In genomic region chr1:171293351-171293750, GRCm38 (mm10) we compare ENCODE assay signal across 10 mouse cellular contexts. TPM values are rescaled to one million over a fixed set of nuclear protein-coding genes. Genes with fewer than 3 reads are reported as not detected.
DNase-seq lines count a peak whose midpoint lies in the region; ATAC-seq and TF ChIP-seq lines count a peak whose summit lies in the region.
"Had no signal": no experiment of that assay in that cellular context is flagged by ENCODE, and none has a peak within 500 bp of the region (broad histone marks: within the 10 kb centered on the region; RNA-seq: fewer than 3 reads in every experiment).

No protein-coding gene starts in this region.

- peak overlapping the region; percentile 77 for H3K4me3 ChIP-seq in lung, embryonic 16.5 days (ENCODE audit: low read length)
- H3K4me3 ChIP-seq in lung, adult 2 months (replicated peaks; ENCODE audit: extremely low read depth, low read depth, low read length), result no peak overlapping the region
- peak overlapping the region; percentile 66 for H3K4me3 ChIP-seq in limb, embryonic 14.5 days (replicated peaks; ENCODE audit: low read length)
- no peak overlapping the region for H3K4me3 ChIP-seq in stomach, embryonic 15.5 days (replicated peaks)

- H3K4me2 ChIP-seq in lung, embryonic 16.5 days (ENCODE audit: low read depth, low read length), result peak overlapping the region; percentile 79
- H3K4me2 ChIP-seq in limb, embryonic 14.5 days (replicated peaks; ENCODE audit: low read depth, low read length, severe bottlenecking), result peak overlapping the region; percentile 83
- H3K4me2 ChIP-seq in stomach, embryonic 15.5 days, result peak overlapping the region; percentile 72

- no peak for TF ChIP-seq POLR2A in lung, adult 2 months (IDR thresholded peaks at IDR 0.05; ENCODE audit: borderline replicate concordance, extremely low read depth, low read depth, low read length)
- TF ChIP-seq POLR2A in limb, embryonic 14.5 days (IDR thresholded peaks at IDR 0.05; ENCODE audit: borderline replicate concordance, extremely low read depth, insufficient read depth, insufficient read length), result no peak

- no peak overlapping the region for H3K27ac ChIP-seq in lung, embryonic 16.5 days (ENCODE audit: low read length)
- H3K27ac ChIP-seq in limb, embryonic 14.5 days (replicated peaks; ENCODE audit: low read depth, low read length), result peak overlapping the region; percentile 96; the same call in 1 of the 2 replicates
- H3K27ac ChIP-seq in stomach, embryonic 15.5 days, result no peak overlapping the region; the same call in 1 of the 2 replicates

- peaks cover 11% of the 10 kb centered on the region for H3K36me3 ChIP-seq in lung, embryonic 16.5 days (ENCODE audit: control insufficient read depth, insufficient read depth, low read length)
- H3K36me3 ChIP-seq in limb, embryonic 14.5 days (ENCODE audit: control insufficient read depth, insufficient read depth, low read length), result peaks cover 17% of the 10 kb centered on the region
- peaks cover 10% of the 10 kb centered on the region for H3K36me3 ChIP-seq in stomach, embryonic 15.5 days

- peaks cover 8% of the 10 kb centered on the region for H3K27me3 ChIP-seq in lung, embryonic 16.5 days (ENCODE audit: control insufficient read depth, insufficient read depth, low read depth, low read length)
- no peaks in the 10 kb centered on the region for H3K27me3 ChIP-seq in limb, embryonic 14.5 days (ENCODE audit: control insufficient read depth, insufficient read depth, low read length)
- H3K27me3 ChIP-seq in stomach, embryonic 15.5 days (replicated peaks), result no peaks in the 10 kb centered on the region

- peaks cover 7% of the 10 kb centered on the region; the same call in 1 of the 2 replicates for H3K4me1 ChIP-seq in lung, embryonic 16.5 days (replicated peaks; ENCODE audit: control insufficient read depth, insufficient read depth, low read length)
- peaks cover 3% of the 10 kb centered on the region; the same call in 1 of the 2 replicates for H3K4me1 ChIP-seq in lung, adult 2 months (ENCODE audit: control insufficient read depth, insufficient read depth, low read length)
- peaks cover 9% of the 10 kb centered on the region for H3K4me1 ChIP-seq in limb, embryonic 14.5 days (ENCODE audit: control insufficient read depth, insufficient read depth, low read length)
- peaks cover 9% of the 10 kb centered on the region for H3K4me1 ChIP-seq in stomach, embryonic 15.5 days

- TF ChIP-seq CTCF in lung, adult 2 months (IDR thresholded peaks at IDR 0.05; ENCODE audit: insufficient read depth, low read length), result no peak

- H3K9me3 ChIP-seq in lung, embryonic 16.5 days (ENCODE audit: control insufficient read depth, low read length), result no peaks in the 10 kb centered on the region
- no peaks in the 10 kb centered on the region for H3K9me3 ChIP-seq in limb, embryonic 14.5 days (ENCODE audit: control insufficient read depth, low read length)
- H3K9me3 ChIP-seq in stomach, embryonic 15.5 days, result no peaks in the 10 kb centered on the region

- WGBS in lung, embryonic 16.5 days, result 77% methylated on average over 3 of the region's 3 CpGs
- WGBS in lung, adult 2 months, result 70% methylated on average over 3 of the region's 3 CpGs
- WGBS in limb, embryonic 14.5 days, result 62% methylated on average over 3 of the region's 3 CpGs
- 83% methylated on average over 3 of the region's 3 CpGs for WGBS in stomach, embryonic 15.5 days

- DNase-seq in cerebellum, adult 9-11 months, result peak; percentile 23
- DNase-seq in cerebellum, postnatal 10 days, result no peak
- DNase-seq in lung, adult 2 months, result no peak
- no peak for DNase-seq in limb, embryonic 14.5 days (ENCODE audit: low spot score)
- no peak for DNase-seq in testis, postnatal 14 days (ENCODE audit: low spot score)
- DNase-seq: adrenal gland, postnatal 25 days; heart, postnatal 10 days had no signal

- no peak for ATAC-seq in lung, embryonic 16.5 days (ENCODE audit: low read depth)
- ATAC-seq in limb, embryonic 14.5 days (ENCODE audit: low FRiP score, low read depth), result no peak
- ATAC-seq in stomach, embryonic 15.5 days (ENCODE audit: insufficient read depth, low FRiP score, low read depth), result no peak
- ATAC-seq in frontal cortex, adult (ENCODE audit: low TSS enrichment), result no peak

- no peak overlapping the region for H3K9ac ChIP-seq in lung, embryonic 16.5 days (ENCODE audit: low read length)
- peak overlapping the region; percentile 89 for H3K9ac ChIP-seq in limb, embryonic 14.5 days (ENCODE audit: low read depth, low read length, severe bottlenecking)
- no peak overlapping the region for H3K9ac ChIP-seq in stomach, embryonic 15.5 days

RNA-seq across cellular contexts. Expression of gene Ufc1, which starts 1.5 kb away (rescaled TPM):
- polyA plus RNA-seq in lung, embryonic 16.5 days (2015; fragmentation: Nextera tagmentation; extraction: Ambion mirVana), result 109 and 111 TPM in 2 replicates
- 18.8 and 22.2 TPM in 2 replicates for polyA plus RNA-seq in lung, adult 2 months (2012; rRNA removed)
- polyA plus RNA-seq in limb, embryonic 14.5 days (2012; rRNA removed), result 46.5 and 60.9 TPM in 2 replicates
- polyA plus RNA-seq in limb, embryonic 14.5 days (2014; fragmentation: Nextera tagmentation; extraction: Ambion mirVana), result 133 and 135 TPM in 2 replicates
- 94.9 and 115 TPM in 2 replicates for polyA plus RNA-seq in stomach, embryonic 15.5 days (2015; fragmentation: Nextera tagmentation; extraction: Ambion mirVana)

RNA-seq across cellular contexts. Expression of gene Usp21, which starts 5.6 kb away (rescaled TPM):
- polyA plus RNA-seq in lung, embryonic 16.5 days (2015; fragmentation: Nextera tagmentation; extraction: Ambion mirVana), result 69.8 and 76.0 TPM in 2 replicates
- polyA plus RNA-seq in lung, adult 2 months (2012; rRNA removed), result 42.3 and 51.2 TPM in 2 replicates
- 104 and 128 TPM in 2 replicates for polyA plus RNA-seq in limb, embryonic 14.5 days (2012; rRNA removed)
- polyA plus RNA-seq in limb, embryonic 14.5 days (2014; fragmentation: Nextera tagmentation; extraction: Ambion mirVana), result 81.2 and 96.0 TPM in 2 replicates
- 67.8 and 69.8 TPM in 2 replicates for polyA plus RNA-seq in stomach, embryonic 15.5 days (2015; fragmentation: Nextera tagmentation; extraction: Ambion mirVana)

RNA-seq across cellular contexts. Expression of gene Ppox, which starts 12.4 kb away (rescaled TPM):
- 53.9 and 56.8 TPM in 2 replicates for polyA plus RNA-seq in lung, embryonic 16.5 days (2015; fragmentation: Nextera tagmentation; extraction: Ambion mirVana)
- polyA plus RNA-seq in lung, adult 2 months (2012; rRNA removed), result 40.6 and 49.0 TPM in 2 replicates
- polyA plus RNA-seq in limb, embryonic 14.5 days (2012; rRNA removed), result 133 and 152 TPM in 2 replicates
- polyA plus RNA-seq in limb, embryonic 14.5 days (2014; fragmentation: Nextera tagmentation; extraction: Ambion mirVana), result 55.7 and 67.2 TPM in 2 replicates
- 46.5 and 51.8 TPM in 2 replicates for polyA plus RNA-seq in stomach, embryonic 15.5 days (2015; fragmentation: Nextera tagmentation; extraction: Ambion mirVana)

RNA-seq across cellular contexts. Expression of gene B4galt3, which starts 23.2 kb away (rescaled TPM):
- polyA plus RNA-seq in lung, embryonic 16.5 days (2015; fragmentation: Nextera tagmentation; extraction: Ambion mirVana), result 92.6 and 98.6 TPM in 2 replicates
- polyA plus RNA-seq in lung, adult 2 months (2012; rRNA removed), result 72.0 and 75.8 TPM in 2 replicates
- polyA plus RNA-seq in limb, embryonic 14.5 days (2012; rRNA removed), result 87.2 and 111 TPM in 2 replicates
- polyA plus RNA-seq in limb, embryonic 14.5 days (2014; fragmentation: Nextera tagmentation; extraction: Ambion mirVana), result 68.7 and 72.5 TPM in 2 replicates
- polyA plus RNA-seq in stomach, embryonic 15.5 days (2015; fragmentation: Nextera tagmentation; extraction: Ambion mirVana), result 66.4 and 67.4 TPM in 2 replicates

RNA-seq across cellular contexts. Expression of gene Dedd, which starts 35.6 kb away (rescaled TPM):
- 52.0 and 52.1 TPM in 2 replicates for polyA plus RNA-seq in lung, embryonic 16.5 days (2015; fragmentation: Nextera tagmentation; extraction: Ambion mirVana)
- 34.5 and 47.0 TPM in 2 replicates for polyA plus RNA-seq in lung, adult 2 months (2012; rRNA removed)
- 72.5 and 81.1 TPM in 2 replicates for polyA plus RNA-seq in limb, embryonic 14.5 days (2012; rRNA removed)
- 50.9 and 57.7 TPM in 2 replicates for polyA plus RNA-seq in limb, embryonic 14.5 days (2014; fragmentation: Nextera tagmentation; extraction: Ambion mirVana)
- 43.1 and 44.7 TPM in 2 replicates for polyA plus RNA-seq in stomach, embryonic 15.5 days (2015; fragmentation: Nextera tagmentation; extraction: Ambion mirVana)

Comparison
In these comparisons a context has a peak if more than half of its experiments do, and no peak if none do; other contexts are left out.
1. H3K4me3 ChIP-seq: peak in lung, embryonic 16.5 days (single experiment) and limb, embryonic 14.5 days (single experiment); none in lung, adult 2 months (single experiment) and stomach, embryonic 15.5 days (single experiment).
2. Peak in every context shown above with its lines, with median percentiles within 50 percentile points of each other: H3K4me2 ChIP-seq.